Mouse (Mus musculus): ENCODE data around the gene Sept11.

Sept11 gene

DNA sequence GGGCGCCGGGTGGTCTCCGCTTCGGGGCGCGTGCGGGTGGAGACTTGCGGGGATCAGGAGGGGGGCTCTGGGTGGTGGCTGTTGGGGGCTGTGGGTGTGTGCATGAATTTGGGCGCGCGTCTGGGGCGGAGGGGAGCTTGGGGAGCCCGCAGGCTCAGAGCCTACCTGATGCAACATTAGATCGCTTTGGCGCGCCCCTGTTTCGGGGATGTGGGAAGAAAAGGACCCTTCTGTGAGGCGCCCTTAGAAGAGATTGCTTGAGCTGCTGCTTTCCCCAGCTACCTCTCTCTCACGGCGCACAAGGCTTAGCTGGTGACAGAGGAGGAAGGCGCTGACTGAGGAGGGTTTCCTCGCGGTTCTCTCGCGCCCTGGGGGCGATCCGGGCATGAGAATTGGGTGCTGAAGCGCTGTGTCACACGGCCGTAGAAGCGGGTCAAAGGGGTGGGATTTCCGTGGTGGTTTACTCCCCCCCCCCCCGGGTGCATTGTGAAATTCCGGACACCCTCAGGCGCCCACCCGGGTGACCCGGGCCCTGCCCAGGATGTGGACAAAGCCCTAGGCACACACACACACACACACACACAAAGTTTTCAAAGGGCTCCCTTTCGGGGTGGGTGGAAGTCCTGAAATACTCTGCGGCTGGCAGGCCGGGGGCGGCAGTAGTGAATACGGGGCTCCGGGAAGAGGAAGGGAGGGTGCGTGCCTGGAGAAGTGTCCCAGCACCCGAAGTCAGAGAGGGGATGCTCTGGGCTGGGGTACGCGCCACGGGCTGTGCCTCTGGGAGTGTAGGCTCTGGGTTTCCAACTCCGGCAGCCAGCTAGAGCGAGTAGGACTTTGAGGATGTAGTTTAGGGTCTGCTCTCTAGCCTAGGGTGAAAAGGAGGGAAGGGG lies 646 bp downstream of the Sept11 start:
- in situ Hi-C loops (cut with MboI, MseI), result loop anchor here (5.0 to 10.0 kb wide), 2 partner anchors 38 to 181 kb away; no protein-coding TSS in a partner anchor

DNA sequence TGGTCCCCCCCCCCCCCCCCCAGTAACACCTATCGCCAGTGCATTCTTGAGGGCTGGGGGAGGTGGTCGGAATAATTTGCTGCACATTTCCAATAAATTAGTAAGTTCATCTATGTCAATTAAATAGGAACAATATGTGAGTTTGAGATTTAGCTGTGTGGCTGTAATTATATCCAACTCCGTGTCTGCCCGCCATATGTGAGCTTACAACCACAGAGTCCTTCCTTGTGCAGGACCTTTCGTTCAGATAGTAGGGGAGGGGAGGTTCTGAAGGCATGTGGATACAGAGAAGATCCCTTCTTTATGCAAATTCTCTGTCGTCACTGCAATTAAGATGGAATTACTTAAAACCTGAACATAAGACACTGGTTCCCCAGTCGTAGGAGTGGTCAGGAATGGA lies 2.1 kb downstream of the Sept11 start:
- in situ Hi-C loops (cut with MboI, MseI), result loop anchor here (5.0 to 10.0 kb wide), 2 partner anchors 67 to 180 kb away; no protein-coding TSS in a partner anchor

- in situ Hi-C loops (cut with MboI, MseI), result loop anchor here (5.0 to 10.0 kb wide), 2 partner anchors 65 to 177 kb away; no protein-coding TSS in a partner anchor
Measured at GRCm38 (mm10) chr5:93097204-93097906, 4.1 kb downstream of the Sept11 start.

DNA sequence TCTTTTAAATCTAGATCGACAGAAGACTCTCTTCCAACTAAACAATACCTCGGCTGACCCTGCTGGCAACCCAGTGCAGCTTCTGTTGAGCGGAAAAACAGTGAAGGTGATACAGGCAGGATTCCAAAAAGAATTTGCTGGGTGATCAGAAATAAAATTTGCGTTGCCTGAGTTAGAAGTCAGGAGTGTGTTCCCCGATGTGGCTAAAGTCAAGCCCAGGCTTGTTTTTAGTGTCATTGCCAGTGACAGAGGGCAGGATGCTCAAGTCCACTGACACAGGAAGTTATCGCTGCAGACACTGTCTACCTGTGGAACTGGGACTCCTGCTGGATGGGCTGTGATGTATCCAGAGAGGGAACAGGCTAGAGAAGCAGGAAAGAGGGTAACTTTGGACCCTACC lies 5.0 kb downstream of the Sept11 start:
- in situ Hi-C loops (cut with MboI, MseI), result loop anchor here (5.0 to 10.0 kb wide), 2 partner anchors 64 to 177 kb away; no protein-coding TSS in a partner anchor

GRCm38 (mm10) chr5:93098811-93099210 lies 5.6 kb downstream of the Sept11 start:
- in situ Hi-C loops (cut with MboI, MseI), result loop anchor here (5.0 to 10.0 kb wide), 2 partner anchors 63 to 176 kb away; no protein-coding TSS in a partner anchor

GRCm38 (mm10) chr5:93100906-93101305 lies 7.7 kb downstream of the Sept11 start:
- in situ Hi-C loops (cut with MboI, MseI), result no loop called here

DNA sequence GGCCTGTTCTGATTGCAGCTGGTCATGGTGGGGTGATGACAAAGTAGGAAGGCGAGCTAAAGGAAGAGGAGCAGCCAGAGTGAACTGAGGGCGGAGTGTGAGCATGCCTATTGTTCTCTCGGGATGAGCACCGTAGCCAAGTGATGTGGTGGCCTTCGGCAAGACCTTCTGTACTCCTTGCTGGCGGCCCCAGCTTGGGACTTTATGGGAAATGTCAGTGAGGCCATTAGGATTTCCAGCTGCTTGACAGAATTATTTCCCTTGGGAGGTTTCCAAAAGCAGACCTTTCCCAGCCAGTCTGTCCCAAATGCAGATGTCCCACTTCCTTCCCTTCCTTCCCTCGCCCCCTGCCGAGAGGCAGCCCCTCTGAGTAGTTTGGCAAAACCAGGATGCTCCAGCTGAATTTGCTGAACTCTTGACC lies 8.1 kb downstream of the Sept11 start:
- in situ Hi-C loops (cut with MboI, MseI), result no loop called here

GRCm38 (mm10) chr5:93103603-93104002 lies 10.4 kb downstream of the Sept11 start:
- in situ Hi-C loops (cut with MboI, MseI), result no loop called here

GRCm38 (mm10) chr5:93104987-93105823 lies 12.0 kb downstream of the Sept11 start:
- in situ Hi-C loops (cut with MboI, MseI), result no loop called here

GRCm38 (mm10) chr5:93106048-93106447 lies 12.8 kb downstream of the Sept11 start:
- in situ Hi-C loops (cut with MboI, MseI), result no loop called here

DNA sequence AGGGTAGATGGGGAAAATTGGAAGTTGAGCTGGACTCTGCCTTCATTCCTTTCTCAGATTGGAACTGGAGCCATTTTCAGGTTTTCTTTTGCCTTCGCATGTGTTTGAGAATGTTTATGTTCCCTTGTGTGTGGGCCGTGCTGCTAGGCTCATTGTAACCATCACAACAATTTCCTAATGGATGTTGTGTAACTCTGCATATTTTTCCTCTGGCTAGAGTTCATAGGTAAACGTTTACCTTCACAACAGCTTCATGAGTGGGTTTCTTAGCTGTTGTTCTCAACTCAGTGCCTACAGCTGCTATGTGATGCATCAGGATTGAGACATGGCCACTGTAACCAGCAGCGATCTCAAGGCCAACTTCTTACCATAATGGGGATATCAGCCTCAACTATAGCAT lies 15.5 kb downstream of the Sept11 start:
- in situ Hi-C loops (cut with MboI, MseI), result no loop called here

DNA sequence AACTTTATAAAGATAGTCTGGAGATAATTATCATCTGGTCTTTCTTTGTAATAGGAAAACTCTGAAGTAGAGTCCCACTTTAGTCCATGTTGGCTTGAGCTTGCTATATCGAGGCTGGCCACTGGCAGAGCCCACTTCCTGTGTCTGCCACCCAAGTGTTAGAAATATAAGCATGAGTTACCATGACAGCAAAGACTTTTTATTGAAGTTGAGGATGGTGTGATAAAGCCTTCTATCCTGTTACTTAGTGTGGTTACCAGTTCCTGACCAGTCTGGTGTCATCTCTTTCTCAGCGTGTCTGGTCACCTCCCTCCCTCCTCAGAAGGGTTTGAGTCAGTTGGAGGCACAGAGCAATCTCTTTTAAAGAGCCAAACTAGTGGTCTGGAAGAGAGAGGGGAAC lies 16.3 kb downstream of the Sept11 start:
- in situ Hi-C loops (cut with MboI, MseI), result no loop called here

DNA sequence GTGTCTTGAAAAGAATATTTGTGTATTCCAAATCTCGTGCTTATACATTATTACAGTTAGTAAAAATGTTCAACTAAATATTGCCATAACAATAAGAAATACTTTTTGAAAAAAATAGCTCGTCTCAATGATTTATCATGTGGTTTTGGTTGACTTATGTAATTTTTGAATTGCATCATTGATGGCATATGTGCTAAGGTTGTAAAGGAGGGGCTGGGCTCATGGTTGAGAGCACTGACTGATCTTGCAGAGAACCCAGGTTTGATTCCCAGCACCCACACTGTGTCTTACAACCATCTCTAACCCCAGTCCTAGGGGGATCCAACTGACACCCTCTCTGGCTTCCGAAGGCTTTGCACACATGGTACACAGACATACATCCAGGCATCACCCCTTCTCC lies 19.1 kb downstream of the Sept11 start:
- in situ Hi-C loops (cut with MboI, MseI), result no loop called here

DNA sequence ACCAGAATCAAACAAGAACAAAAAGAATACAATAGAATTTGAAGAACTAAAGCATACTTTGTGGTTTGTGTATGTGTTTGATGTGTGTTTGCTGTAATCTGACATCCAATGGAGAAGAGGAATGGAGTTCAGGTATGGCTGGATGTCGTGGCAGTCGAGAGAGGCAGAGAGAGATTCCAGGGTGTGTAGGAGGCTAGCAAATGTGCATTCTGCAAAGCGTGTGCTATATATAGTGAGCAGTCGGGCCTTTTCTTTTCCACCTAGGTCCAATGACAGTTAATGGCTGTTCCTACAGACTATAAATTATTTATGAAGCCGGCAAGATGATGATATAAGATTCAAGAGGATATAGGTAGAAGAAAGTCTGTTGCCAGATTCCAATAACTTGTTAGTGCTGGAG lies 20.3 kb downstream of the Sept11 start:
- in situ Hi-C loops (cut with MboI, MseI), result no loop called here

- in situ Hi-C loops (cut with MboI, MseI), result no loop called here
Measured at GRCm38 (mm10) chr5:93114515-93114914, 21.3 kb downstream of the Sept11 start.

- in situ Hi-C loops (cut with MboI, MseI), result no loop called here
Measured at GRCm38 (mm10) chr5:93115059-93115458, 21.8 kb downstream of the Sept11 start.

GRCm38 (mm10) chr5:93115854-93116253 lies 22.6 kb downstream of the Sept11 start:
- in situ Hi-C loops (cut with MboI, MseI), result no loop called here

DNA sequence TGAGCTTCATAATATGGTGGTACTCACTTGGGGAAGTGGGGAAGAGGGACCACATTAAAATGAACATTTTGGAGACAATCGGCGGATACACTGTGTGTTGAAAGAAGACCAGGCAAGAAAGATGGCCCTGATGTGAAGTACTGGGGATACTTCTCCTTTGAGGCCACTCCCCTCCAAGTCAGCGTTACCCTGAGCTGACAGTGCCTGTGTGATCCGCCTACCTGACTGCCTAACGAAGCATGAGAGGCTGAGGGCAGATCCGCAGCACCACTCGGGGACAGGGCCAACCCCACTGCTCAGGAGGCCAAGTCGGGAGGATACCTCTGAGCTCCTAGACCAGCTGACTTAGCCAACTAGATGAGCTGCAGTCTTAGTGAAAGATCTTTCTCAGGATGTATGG lies 24.4 kb downstream of the Sept11 start:
- in situ Hi-C loops (cut with MboI, MseI), result no loop called here

DNA sequence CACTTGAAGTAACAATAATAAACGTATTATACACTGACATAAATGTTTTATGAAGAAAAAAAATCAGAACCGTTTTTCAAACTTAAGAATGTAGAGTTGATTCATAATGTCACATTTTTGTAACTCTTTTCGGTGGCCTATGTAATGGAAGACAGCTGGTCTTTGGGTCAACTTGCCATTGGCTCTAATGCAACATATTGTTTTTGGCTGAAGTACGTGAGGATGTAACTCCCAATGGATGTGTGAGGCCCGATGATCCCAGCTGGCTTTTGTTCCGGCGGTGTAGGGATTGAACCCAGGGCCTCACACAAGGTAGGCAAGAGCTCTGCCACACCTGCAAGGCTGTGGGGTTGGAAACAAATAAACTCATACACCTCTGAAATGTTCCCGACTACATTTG lies 28.4 kb downstream of the Sept11 start:
- in situ Hi-C loops (cut with MboI, MseI), result no loop called here

DNA sequence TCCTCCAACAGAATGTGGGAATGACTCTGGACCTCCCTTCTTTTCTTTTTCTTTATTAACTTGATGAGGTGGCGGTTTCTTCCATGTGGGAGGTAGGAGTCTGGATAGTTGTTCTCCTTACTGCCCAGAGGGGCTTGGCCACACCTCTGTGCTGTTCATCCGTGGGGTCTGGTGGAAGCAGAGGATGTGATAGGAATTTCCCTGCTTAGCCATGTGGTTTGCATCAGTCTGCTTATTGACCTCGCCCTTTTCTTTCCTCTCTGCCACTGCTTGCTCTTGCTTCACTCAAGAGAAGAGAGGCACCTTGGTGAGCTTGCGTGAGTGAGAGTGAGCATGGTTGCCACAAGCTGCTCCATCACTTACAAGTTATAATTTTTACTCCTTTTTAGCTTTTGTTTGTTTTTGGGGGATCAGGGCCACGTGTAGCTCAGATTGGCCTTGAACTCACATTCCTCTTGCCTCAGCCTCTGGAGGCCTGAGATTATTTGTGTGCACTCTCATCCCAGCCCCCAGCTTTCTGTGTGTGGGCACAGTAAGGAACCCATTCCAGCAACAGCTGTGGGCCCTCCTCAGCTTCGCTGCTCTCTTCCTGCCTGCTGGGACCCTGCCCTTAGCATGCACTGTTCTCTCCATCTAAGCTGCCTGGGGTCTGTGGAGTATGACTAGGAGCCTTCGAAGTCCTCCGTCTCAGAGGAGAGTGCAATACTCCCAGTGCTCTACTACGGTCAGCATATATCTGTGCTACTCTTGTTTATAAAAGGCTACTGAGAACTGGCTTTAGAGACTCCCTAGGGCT lies 31.0 kb downstream of the Sept11 start:
- in situ Hi-C loops (cut with MboI, MseI), result no loop called here

DNA sequence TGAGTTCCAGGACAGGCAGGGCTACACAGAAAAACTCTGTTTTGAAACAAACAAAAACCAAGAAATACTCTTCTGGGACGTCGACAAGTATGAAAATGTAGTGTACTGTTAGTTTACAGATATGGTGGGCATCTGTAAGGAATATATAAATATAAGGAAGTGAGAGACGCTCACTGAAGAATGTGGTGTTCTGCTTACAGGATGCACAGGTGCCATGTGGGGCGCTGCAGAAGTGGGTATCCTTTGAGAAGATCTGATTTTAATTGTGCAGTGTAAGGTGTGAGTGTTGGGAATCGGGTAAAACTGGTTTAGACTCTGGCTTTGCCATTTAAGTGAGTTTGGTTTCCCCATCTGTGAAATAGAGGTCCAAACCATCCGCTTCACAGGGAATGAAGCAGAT lies 32.1 kb downstream of the Sept11 start:
- in situ Hi-C loops (cut with MboI, MseI), result no loop called here
